Mouse (Mus musculus): ENCODE data around the gene Plekhs1. TPM values are rescaled to one million over a fixed set of nuclear protein-coding genes. Genes with fewer than 3 reads are reported as not detected.
A peak's percentile ranks its signal among the peaks of the same experiment; 100 is the strongest.
"Not testable (repeated sequence)": the region's sequence is repeated elsewhere in the genome, so short reads cannot be mapped to it uniquely, and the experiment has no call there.

The Plekhs1 gene
- polyA plus RNA-seq, 1 experiment from 2014 or later = 0.86 TPM

- Histone ChIP-seq H3K9ac (ENCODE audit: low read depth, low read length) (no peak overlapping the region), H3K4me3 (ENCODE audit: low read depth, low read length) (no peak overlapping the region), H3K36me3 (ENCODE audit: control insufficient read depth, insufficient read depth, low read length) (no peaks in the 10 kb centered on the region), H3K4me1 (ENCODE audit: control insufficient read depth, insufficient read depth, low read length) (peaks cover 7% of the 10 kb centered on the region; the same call in 1 of the 2 replicates), H3K4me2 (ENCODE audit: low read depth, low read length) (no peak overlapping the region), H3K27ac (replicated peaks; ENCODE audit: low read depth, low read length) (no peak overlapping the region), H3K27me3 (replicated peaks; ENCODE audit: control insufficient read depth, insufficient read depth, low read length) (no peaks in the 10 kb centered on the region), H3K9me3 (ENCODE audit: control insufficient read depth, low read length) (no peaks in the 10 kb centered on the region)
- no peak for DNase-seq (ENCODE audit: low spot score)
- WGBS = 62% methylated on average over 13 of the region's 13 CpGs
- no peak for ATAC-seq (ENCODE audit: low read depth)
Observed at GRCm38 (mm10) chr19:56484630-56485375, 23.4 kb downstream of the Plekhs1 start.

- Histone ChIP-seq H3K36me3 (ENCODE audit: control insufficient read depth, insufficient read depth, low read length) (no peaks in the 10 kb centered on the region), H3K9me3 (ENCODE audit: control insufficient read depth, low read length) (no peaks in the 10 kb centered on the region), H3K4me1 (ENCODE audit: control insufficient read depth, insufficient read depth, low read length) (peaks cover 7% of the 10 kb centered on the region; the same call in 1 of the 2 replicates), H3K9ac (ENCODE audit: low read depth, low read length) (no peak overlapping the region), H3K27ac (replicated peaks; ENCODE audit: low read depth, low read length) (no peak overlapping the region), H3K4me2 (ENCODE audit: low read depth, low read length) (no peak overlapping the region), H3K4me3 (ENCODE audit: low read depth, low read length) (no peak overlapping the region), H3K27me3 (replicated peaks; ENCODE audit: control insufficient read depth, insufficient read depth, low read length) (no peaks in the 10 kb centered on the region)
- peak; percentile 46 for DNase-seq (ENCODE audit: low spot score)
- no peak; the same call in 1 of the 2 replicates for ATAC-seq (ENCODE audit: low read depth)
- WGBS = 60% methylated on average over 13 of the region's 13 CpGs
Observed at GRCm38 (mm10) chr19:56485376-56486271, 24.2 kb downstream of the Plekhs1 start.

- Histone ChIP-seq H3K9me3 (ENCODE audit: control insufficient read depth, low read length) (no peaks in the 10 kb centered on the region), H3K4me3 (ENCODE audit: low read depth, low read length) (no peak overlapping the region), H3K36me3 (ENCODE audit: control insufficient read depth, insufficient read depth, low read length) (no peaks in the 10 kb centered on the region), H3K4me2 (ENCODE audit: low read depth, low read length) (no peak overlapping the region), H3K27ac (replicated peaks; ENCODE audit: low read depth, low read length) (no peak overlapping the region), H3K4me1 (ENCODE audit: control insufficient read depth, insufficient read depth, low read length) (peaks cover 7% of the 10 kb centered on the region; the same call in 1 of the 2 replicates), H3K27me3 (replicated peaks; ENCODE audit: control insufficient read depth, insufficient read depth, low read length) (no peaks in the 10 kb centered on the region), H3K9ac (ENCODE audit: low read depth, low read length) (no peak overlapping the region)
- DNase-seq (ENCODE audit: low spot score) (no peak), ATAC-seq (ENCODE audit: low read depth) (no peak)
- 81% methylated on average over 7 of the region's 7 CpGs for WGBS
Observed at GRCm38 (mm10) chr19:56486926-56487325, 25.5 kb downstream of the Plekhs1 start.

GRCm38 (mm10) chr19:56487339-56487738, 25.9 kb downstream of the Plekhs1 start:
- Histone ChIP-seq H3K9ac (ENCODE audit: low read depth, low read length) (no peak overlapping the region), H3K4me2 (ENCODE audit: low read depth, low read length) (no peak overlapping the region), H3K9me3 (ENCODE audit: control insufficient read depth, low read length) (no peaks in the 10 kb centered on the region), H3K36me3 (ENCODE audit: control insufficient read depth, insufficient read depth, low read length) (no peaks in the 10 kb centered on the region), H3K4me3 (ENCODE audit: low read depth, low read length) (no peak overlapping the region), H3K4me1 (ENCODE audit: control insufficient read depth, insufficient read depth, low read length) (peaks cover 7% of the 10 kb centered on the region; the same call in 1 of the 2 replicates), H3K27me3 (replicated peaks; ENCODE audit: control insufficient read depth, insufficient read depth, low read length) (no peaks in the 10 kb centered on the region), H3K27ac (replicated peaks; ENCODE audit: low read depth, low read length) (no peak overlapping the region)
- no peak for DNase-seq (ENCODE audit: low spot score)
- 81% methylated on average over 2 of the region's 2 CpGs for WGBS
- no peak for ATAC-seq (ENCODE audit: low read depth)

GRCm38 (mm10) chr19:56489601-56490000, 28.2 kb downstream of the Plekhs1 start:
- Histone ChIP-seq H3K4me1 (ENCODE audit: control insufficient read depth, insufficient read depth, low read length) (peaks cover 4% of the 10 kb centered on the region; the same call in 1 of the 2 replicates), H3K4me2 (ENCODE audit: low read depth, low read length) (no peak overlapping the region), H3K9ac (ENCODE audit: low read depth, low read length) (no peak overlapping the region), H3K27me3 (replicated peaks; ENCODE audit: control insufficient read depth, insufficient read depth, low read length) (no peaks in the 10 kb centered on the region), H3K9me3 (ENCODE audit: control insufficient read depth, low read length) (no peaks in the 10 kb centered on the region), H3K4me3 (ENCODE audit: low read depth, low read length) (no peak overlapping the region), H3K27ac (replicated peaks; ENCODE audit: low read depth, low read length) (no peak overlapping the region), H3K36me3 (ENCODE audit: control insufficient read depth, insufficient read depth, low read length) (no peaks in the 10 kb centered on the region)
- 56% methylated on average over 6 of the region's 6 CpGs for WGBS
- ATAC-seq (ENCODE audit: low read depth) (no peak), DNase-seq (ENCODE audit: low spot score) (peak; percentile 59)

- H3K27ac ChIP-seq (replicated peaks; ENCODE audit: low read depth, low read length); H3K9ac ChIP-seq (ENCODE audit: low read depth, low read length); DNase-seq (ENCODE audit: low spot score); ATAC-seq (ENCODE audit: low read depth); H3K4me2 ChIP-seq (ENCODE audit: low read depth, low read length); H3K36me3 ChIP-seq (ENCODE audit: control insufficient read depth, insufficient read depth, low read length); H3K27me3 ChIP-seq (replicated peaks; ENCODE audit: control insufficient read depth, insufficient read depth, low read length); H3K4me1 ChIP-seq (ENCODE audit: control insufficient read depth, insufficient read depth, low read length); H3K4me3 ChIP-seq (ENCODE audit: low read depth, low read length); H3K9me3 ChIP-seq (ENCODE audit: control insufficient read depth, low read length): not testable (repeated sequence)
- no CpG with 5 or more reads among the region's 2 CpGs for WGBS
Observed at GRCm38 (mm10) chr19:56494157-56494556, 32.7 kb downstream of the Plekhs1 start.

GRCm38 (mm10) chr19:56503069-56503468, 41.6 kb downstream of the Plekhs1 start:
- not testable (repeated sequence) for H3K9me3 ChIP-seq (ENCODE audit: control insufficient read depth, low read length); H3K27ac ChIP-seq (replicated peaks; ENCODE audit: low read depth, low read length); H3K36me3 ChIP-seq (ENCODE audit: control insufficient read depth, insufficient read depth, low read length); DNase-seq (ENCODE audit: low spot score); H3K4me2 ChIP-seq (ENCODE audit: low read depth, low read length); H3K4me1 ChIP-seq (ENCODE audit: control insufficient read depth, insufficient read depth, low read length); H3K27me3 ChIP-seq (replicated peaks; ENCODE audit: control insufficient read depth, insufficient read depth, low read length); ATAC-seq (ENCODE audit: low read depth); H3K4me3 ChIP-seq (ENCODE audit: low read depth, low read length); H3K9ac ChIP-seq (ENCODE audit: low read depth, low read length)
- no CpG with 5 or more reads among the region's 5 CpGs for WGBS

DNA sequence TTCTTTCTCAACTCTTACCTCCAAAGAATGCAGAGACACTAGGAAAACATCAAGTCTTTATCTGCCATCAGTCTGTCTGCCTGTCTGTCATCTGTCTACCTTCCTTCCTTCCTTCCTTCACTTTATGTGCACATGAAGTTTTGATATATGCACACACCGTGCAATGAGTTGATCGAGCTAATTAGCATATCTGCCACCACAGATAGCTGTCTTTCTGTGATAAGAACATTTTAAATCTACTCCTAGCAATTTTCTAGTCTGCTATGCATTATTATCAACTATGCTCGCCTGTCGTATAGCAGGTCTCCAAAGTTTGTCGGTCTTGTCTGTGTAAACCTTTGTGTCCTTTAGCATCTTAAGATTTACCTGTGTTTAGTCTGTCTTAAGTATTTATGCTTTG, 42.1 kb downstream of the Plekhs1 start:
- not testable (repeated sequence) for H3K9ac ChIP-seq (ENCODE audit: low read depth, low read length); ATAC-seq (ENCODE audit: low read depth); H3K27ac ChIP-seq (replicated peaks; ENCODE audit: low read depth, low read length); H3K9me3 ChIP-seq (ENCODE audit: control insufficient read depth, low read length); H3K27me3 ChIP-seq (replicated peaks; ENCODE audit: control insufficient read depth, insufficient read depth, low read length); H3K4me1 ChIP-seq (ENCODE audit: control insufficient read depth, insufficient read depth, low read length); H3K36me3 ChIP-seq (ENCODE audit: control insufficient read depth, insufficient read depth, low read length); DNase-seq (ENCODE audit: low spot score); H3K4me3 ChIP-seq (ENCODE audit: low read depth, low read length); H3K4me2 ChIP-seq (ENCODE audit: low read depth, low read length)
- WGBS = no CpG with 5 or more reads among the region's 5 CpGs
